In the genomic region with DNA sequence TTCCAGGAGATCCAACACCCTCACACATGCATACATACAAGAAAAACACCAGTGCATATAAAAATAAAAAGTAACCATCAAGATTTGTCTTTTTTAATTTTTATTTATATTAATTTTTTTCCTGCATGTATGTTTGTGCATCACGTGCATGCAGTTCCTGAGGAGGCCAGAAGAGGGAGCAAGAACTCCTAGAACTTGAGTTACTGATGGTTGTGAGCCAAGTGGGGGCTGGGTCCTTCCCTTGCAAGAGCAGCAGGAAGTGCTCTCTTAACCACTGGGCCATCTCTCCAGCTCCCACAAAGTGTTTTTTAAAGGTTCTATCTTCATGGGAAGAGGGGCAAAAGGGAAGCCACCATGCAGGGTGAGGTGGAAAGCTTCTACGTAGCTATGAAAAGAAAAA, we compare ENCODE assay signal across 8 mouse cellular contexts. TPM values are rescaled to one million over a fixed set of nuclear protein-coding genes. Genes with fewer than 3 reads are reported as not detected.
DNase-seq lines count a peak whose midpoint lies in the region.

No protein-coding gene starts in this region.

- peak; percentile 68 for DNase-seq in adrenal gland, postnatal 14 days
- no peak for DNase-seq in adrenal gland, adult 8-10 months
- peak; percentile 62 for DNase-seq in layer of hippocampus, adult 11-12 months (ENCODE audit: low spot score)
- no peak for DNase-seq in layer of hippocampus, postnatal 25 days (ENCODE audit: extremely low spot score in 1 of 2, low spot score in 1 of 2)
- DNase-seq in CD8-positive naive resting alpha-beta T cell, adult 2 months (ENCODE audit: low read depth in 2 of 2, low spot score in 2 of 2) = peak; percentile 43 to 61
- peak; percentile 56 for DNase-seq in kidney, postnatal 14 days
- DNase-seq in embryo, embryonic 10 days (ENCODE audit: low spot score) = no peak
- no peak for DNase-seq in left cerebral cortex, adult 9 months (ENCODE audit: low spot score in 2 of 2)

RNA-seq across cellular contexts. Expression of gene Ddr1, which starts 9.1 kb away (rescaled TPM):
- 36.3 and 36.4 TPM in 2 replicates for total RNA-seq in adrenal gland, postnatal 14 days (2021)
- total RNA-seq in adrenal gland, adult 8-10 months (2022) = 10 to 100 TPM; 40.1 to 81.5 (median 56.4) TPM
- total RNA-seq in layer of hippocampus, postnatal 25 days (2021) = 10 to 100 TPM; 78.5 to 82.0 TPM

RNA-seq across cellular contexts. Expression of gene Gtf2h4, which starts 21.8 kb away (rescaled TPM):
- 24.3 and 24.7 TPM in 2 replicates for total RNA-seq in adrenal gland, postnatal 14 days (2021)
- total RNA-seq in adrenal gland, adult 8-10 months (2022) = 10 to 100 TPM; 23.5 to 30.6 (median 24.6) TPM
- total RNA-seq in layer of hippocampus, postnatal 25 days (2021) = 10 to 100 TPM; 30.2 to 33.7 TPM

RNA-seq across cellular contexts. Expression of gene Vars2, which starts 27.9 kb away (rescaled TPM):
- total RNA-seq in adrenal gland, postnatal 14 days (2021) = 49.6 and 52.0 TPM in 2 replicates
- 10 to 100 TPM; 30.9 to 60.3 (median 45.3) TPM for total RNA-seq in adrenal gland, adult 8-10 months (2022)
- total RNA-seq in layer of hippocampus, postnatal 25 days (2021) = 10 to 100 TPM; 33.7 to 42.0 TPM

RNA-seq across cellular contexts. Expression of gene Mucl3, which starts 51.8 kb away (rescaled TPM):
- not detected in 2 replicates for total RNA-seq in adrenal gland, postnatal 14 days (2021)
- not detected for total RNA-seq in adrenal gland, adult 8-10 months (2022)
- not detected for total RNA-seq in layer of hippocampus, postnatal 25 days (2021)

Comparison
In these comparisons a context has a peak if more than half of its experiments do, and no peak if none do; other contexts are left out.
1. DNase-seq: peak in adrenal gland, postnatal 14 days (single experiment), layer of hippocampus, adult 11-12 months (single experiment), CD8-positive naive resting alpha-beta T cell, adult 2 months (2 of 2) and kidney, postnatal 14 days (single experiment); none in adrenal gland, adult 8-10 months (single experiment), layer of hippocampus, postnatal 25 days (0 of 2), embryo, embryonic 10 days (single experiment) and left cerebral cortex, adult 9 months (0 of 2).